Mouse (Mus musculus): ENCODE results near the gene Gm20388.

The Gm20388 gene

DNA sequence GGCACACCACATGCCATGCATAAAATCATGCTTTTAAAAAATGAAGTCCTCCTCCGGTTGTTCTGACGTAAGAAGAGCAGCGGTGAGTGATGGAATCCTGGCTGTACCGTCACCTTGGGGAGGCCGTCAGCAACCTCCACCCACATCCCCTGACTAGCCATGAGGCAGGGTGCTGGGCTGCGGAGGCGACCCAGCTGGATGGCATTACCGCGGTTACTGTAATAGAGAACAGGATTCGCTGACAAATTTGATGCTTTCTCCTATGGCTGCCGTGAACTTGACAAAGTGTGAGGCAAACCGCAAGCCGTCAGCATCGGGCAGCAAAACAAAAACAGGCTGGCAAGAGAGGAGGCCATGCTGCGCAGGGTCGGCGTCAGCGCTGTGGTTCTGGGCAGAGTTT, 1317.1 kb downstream of the Gm20388 start:
- DNase-seq = no peak

DNA sequence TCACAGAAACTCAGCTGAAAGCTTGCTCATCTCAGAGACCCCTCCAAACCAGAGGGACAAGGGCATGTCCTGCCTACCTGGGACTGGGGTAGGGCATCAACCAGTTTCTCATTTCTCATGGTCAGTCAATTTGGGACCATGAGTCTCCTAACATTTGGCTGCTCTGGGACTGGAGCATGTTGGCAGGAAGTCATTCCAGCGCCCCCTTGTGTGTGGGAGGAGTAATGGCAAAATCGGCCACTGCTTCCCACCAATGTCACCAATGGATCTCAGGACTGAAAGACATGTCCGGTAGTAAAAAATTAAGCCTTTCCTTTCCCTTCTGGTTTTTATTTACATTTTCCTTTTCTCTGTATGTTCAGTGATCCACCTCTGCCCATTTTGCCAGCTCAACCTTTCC, 1318.3 kb downstream of the Gm20388 start:
- DNase-seq = no peak

DNA sequence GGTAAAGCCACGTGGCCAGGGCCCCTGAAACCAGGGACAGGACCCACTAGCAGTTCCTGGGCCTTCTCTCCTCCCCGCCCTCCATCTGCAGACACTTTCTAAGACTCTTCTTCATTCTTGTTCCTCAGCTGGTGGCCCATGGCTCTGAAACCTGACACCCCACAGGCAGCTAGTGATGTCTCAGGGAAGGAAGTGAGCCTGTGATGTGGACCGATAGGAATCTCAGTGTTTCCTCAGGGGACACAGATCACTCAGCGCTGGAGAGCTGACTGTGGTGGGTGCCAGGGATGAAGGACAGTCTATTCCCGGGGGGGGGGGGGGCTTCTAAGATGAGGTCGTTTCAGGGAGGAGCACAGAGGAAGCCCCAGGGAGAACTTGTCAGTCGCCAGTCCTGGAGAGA, 1318.9 kb downstream of the Gm20388 start:
- no peak for DNase-seq

DNA sequence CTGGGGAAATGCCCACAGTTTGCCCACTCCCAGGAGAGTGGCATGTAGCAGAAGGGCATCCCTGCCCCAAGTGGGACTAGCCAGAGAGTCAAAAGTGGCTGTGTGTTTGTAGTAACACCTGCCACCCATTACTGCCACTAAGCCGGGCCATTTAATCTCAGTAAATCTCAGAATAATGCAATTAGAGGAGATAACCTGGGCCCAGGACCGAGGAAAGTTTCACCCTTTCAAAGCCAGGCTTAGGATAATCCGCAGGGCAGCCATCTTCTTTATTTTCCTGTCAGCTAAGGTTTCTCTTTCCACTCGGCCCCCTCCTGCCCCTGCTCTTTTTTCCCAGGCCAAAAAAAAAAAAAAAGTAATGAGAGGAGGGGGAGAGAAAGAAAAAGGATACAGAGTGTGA, 1322.6 kb downstream of the Gm20388 start:
- no peak for DNase-seq

DNA sequence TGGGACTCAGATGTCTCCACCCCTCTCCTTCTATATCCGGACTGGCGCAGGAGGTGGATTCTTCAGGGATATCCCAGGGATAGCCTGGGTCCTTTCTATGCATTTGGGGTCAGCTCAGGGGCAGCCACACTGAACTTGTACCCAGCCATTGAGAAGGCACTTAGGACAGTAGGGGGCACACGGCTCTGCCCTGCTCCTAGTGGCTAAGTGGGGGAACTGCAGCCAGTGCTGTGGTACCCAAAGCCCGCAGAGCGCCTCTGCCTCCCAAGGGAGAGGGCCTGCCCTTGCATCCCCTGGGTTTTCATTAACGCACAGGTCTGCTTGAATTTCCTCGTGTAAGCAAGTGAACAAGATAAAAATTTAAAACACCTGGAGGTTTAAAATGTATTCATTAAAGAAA, 1324.3 kb downstream of the Gm20388 start:
- DNase-seq = no peak

DNA sequence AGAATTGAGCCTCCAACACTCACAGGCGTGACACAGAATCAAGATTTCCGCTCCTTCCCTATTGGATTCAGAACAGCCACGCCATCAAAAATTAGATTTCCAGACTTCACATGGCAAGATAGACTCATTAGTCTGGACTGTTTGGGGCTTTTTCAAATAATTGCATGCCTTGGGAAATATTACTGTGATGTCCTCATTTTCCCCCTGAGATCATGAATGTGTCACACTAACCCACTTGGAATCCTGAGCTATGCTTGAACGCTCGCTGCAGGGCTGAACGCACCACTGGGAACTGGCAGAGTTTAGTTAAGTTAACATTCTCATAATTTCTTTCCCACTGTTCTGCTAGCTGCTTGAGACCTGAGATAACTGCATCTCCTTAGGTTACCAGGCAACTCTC, 1329.0 kb downstream of the Gm20388 start:
- no peak for DNase-seq

DNA sequence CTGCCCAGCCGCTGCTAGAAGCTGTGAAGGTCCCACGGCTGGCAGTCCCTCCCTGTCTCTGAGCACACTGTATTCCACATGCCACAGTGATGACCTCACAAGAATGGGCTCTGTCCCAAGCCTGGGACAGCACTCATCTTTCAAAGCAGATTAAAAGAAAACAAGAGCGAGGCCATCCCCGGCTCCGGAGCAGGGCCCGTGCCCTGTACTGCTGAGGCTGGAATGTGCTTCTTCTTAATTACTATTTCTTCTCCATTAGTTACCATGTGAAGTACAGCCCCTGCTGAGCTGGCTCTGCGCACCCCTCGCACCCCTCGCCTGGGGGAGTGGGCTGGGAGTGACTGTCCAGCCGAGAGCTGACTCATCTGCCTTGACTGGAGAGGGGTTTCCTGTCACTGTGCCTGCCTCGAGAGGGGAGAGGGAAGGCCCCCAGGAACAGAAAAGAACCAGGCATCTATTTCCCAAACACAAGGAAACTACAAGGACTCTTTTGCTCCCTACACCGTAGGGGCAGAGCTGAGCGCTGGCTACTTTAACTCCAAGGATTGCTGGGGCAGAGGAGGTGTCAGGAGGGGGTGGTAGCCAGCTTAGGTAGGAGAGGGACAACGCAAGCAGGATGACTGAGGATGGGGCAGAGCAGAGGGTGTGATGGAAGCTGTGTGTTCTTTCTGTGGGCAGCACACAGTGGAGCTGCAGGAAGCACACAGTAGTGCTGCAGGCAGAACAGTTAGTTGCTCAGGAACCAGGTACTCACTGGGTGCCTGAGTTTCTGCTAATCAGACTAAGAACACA, 1331.3 kb downstream of the Gm20388 start:
- no peak for DNase-seq

DNA sequence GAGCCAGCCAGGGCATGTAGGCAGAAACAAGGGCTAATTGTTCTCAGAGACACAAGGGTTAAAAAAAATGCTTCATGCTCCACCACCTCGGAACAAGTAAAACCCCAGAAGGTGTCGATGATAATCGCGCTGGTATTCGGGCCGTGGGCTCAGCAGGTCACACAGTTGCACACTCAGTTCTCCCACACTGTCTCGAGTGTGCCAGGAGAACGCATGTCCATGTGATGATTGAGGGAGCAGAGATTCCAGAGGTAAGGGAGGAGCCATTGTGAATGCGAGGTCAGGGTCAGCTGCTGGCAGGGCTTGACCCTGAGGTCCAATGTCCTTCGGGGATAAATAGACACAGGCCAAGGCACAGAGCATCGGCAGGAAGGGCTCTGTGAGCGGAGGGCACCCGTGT, 1332.0 kb downstream of the Gm20388 start:
- DNase-seq = no peak

DNA sequence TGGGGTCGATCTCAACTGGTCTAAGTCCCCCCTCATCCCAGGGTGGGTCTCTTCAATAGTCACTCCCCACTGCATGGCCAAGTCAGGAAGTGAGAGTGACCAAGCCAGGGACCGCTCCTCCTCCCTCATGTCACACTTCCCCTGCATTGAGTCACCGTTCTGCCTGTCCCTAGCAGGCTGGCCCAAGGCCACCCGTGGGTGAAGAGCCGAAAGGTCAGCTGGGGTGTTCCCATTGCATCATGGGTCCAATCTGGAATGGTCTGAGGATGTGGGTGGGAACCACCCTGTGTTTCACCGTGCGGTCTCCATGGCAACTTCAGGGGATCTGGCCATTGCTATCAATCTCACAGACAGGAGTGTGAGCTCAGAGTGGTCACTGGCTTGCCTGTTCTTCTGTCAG, 1338.2 kb downstream of the Gm20388 start:
- no peak for DNase-seq

DNA sequence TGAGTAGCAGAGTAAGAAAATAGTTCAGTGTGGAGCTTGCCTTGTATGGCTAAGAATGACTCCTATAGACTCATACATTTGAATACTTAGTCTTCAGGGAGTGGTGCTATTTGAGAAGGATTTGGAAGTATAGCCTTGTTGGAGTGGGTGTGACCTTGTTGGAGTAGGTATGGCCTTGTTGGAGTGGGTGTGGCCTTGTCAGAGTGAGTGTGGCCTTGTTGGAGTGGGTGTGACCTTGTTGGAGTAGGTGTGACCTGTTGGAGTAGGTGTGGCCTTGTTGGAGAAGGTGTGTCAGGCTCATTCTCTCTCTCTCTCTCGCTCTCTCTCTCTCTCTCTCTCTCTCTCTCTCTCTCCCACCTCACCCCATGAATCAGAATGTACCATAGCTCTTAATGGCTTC, 1338.8 kb downstream of the Gm20388 start:
- no peak for DNase-seq

DNA sequence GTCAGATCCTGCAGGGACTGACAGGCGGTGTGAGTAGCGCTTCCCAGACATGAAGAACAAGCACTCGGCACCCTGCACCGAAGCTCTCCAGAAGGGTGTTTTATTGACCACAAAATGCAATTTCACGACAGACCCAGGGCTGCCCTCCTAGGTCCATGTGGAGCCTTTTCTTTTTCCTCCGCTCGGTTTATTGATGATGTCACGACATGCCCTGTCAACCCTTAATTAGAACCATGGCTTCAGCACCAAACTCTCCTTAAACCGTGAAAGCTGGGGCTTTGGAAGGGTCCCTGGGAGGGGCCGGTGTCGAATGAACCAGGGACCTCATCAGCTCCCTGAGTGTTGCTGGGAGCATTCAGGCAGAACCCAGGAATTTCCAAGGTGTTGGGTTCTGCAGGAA, 1340.4 kb downstream of the Gm20388 start:
- no peak for DNase-seq

DNA sequence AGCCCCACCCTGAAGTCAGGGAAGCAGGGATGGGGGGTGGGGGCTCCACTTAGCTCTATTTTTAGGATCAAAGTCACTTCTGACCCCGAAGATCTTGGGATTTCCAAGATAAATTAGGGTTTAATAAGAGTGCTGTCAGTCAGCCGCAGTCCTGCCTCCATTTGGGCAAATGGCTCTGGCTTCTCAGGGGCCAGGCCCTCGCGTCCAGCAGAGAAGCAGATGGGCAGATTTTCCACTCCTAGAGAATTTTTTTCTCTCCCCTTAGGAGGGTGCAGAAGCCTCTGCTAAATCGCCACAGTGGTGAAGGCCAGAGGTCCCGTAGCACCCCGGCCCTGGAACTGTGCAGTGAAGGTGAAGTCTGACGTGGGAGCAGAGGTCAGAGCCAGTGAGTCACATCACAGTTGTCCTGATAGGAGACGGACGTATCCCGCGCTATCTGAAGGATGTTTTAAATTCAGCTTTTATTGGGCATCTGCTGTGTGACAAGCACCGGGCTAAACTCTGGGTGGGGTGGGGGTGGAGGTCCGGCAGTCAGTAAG, 1345.2 kb downstream of the Gm20388 start:
- no peak for DNase-seq

DNA sequence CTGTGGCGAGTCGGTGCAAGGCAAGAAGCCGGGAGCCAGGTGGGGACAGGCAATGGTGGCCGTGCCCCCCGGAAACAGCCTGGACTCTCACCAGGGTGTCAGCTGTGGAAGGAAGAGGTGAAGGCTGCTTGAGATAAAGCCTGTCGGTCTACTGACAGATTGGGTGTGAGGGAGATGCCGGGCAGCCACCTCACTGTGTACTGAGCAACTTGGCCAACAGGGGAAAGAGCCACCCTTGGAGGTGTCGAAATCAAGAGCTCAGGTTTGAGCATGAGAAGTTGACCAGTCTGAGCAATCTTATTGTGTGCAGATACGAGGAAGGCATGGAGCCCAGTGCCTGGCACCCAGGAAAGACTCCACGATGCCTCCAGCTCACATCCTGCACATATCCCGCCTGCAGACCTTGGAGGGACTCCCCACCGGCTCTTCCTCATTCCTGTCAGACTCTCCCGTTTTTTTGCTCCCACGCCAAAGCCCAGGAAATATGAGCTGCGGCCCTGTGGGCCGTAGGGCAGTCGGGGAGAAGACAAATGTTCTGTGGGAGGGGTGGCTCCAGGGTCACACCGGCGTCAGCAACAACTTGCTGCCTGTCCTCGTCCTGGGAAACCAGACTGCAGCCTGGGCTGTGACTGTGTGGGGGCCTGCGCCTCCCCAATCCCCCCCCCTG, 1347.6 kb downstream of the Gm20388 start:
- no peak for DNase-seq

DNA sequence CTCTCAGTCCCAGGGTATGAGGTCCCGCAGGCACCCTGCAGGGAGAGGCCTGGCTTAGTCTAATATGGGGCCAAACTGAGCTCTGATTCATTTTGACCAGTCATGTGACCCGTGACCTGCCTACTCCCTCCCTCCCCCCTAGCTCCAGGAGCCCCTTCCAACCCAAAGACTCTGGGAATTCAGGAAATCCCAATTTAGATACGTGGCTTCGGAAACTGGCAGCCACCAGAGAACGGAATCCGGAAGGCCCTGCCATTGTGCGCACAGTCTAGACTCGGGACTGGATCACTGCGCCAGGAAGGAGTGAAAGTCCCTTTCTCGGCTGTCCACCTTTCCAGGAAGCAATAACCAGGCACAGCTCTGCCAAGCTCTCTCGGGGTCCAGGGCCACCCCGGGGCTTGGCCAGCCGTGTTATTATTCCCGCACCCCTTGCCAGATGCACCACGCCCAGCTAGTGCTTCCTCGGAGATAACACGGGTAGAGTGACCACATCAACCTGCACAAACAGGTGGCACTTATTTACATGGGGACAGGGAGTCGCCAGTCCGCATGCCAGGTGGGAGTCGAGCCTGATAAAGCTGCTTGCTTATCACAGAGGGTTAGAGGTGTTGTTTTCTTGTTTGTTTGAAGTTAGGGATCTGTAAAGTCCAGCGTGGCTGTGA, 1352.2 kb downstream of the Gm20388 start:
- no peak for DNase-seq

DNA sequence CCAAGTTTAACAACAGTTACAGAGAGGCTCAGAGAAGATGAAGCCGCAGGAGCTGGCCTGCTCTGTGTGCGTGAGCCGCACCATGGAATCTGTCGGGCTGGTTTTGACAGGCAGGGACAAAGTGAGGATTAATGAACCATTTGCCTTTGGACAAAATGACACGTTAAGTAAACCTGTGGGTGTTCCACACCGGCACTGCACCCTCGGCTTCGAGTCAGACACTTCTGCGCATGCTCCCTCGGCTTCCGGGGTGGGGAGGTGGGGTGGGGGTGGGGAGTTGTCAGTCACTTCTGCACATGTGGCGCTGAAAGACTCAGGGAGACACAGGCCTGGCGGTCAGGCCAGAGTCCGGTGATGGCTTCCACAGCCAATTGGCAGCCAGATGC, 1352.7 kb downstream of the Gm20388 start:
- DNase-seq = no peak

DNA sequence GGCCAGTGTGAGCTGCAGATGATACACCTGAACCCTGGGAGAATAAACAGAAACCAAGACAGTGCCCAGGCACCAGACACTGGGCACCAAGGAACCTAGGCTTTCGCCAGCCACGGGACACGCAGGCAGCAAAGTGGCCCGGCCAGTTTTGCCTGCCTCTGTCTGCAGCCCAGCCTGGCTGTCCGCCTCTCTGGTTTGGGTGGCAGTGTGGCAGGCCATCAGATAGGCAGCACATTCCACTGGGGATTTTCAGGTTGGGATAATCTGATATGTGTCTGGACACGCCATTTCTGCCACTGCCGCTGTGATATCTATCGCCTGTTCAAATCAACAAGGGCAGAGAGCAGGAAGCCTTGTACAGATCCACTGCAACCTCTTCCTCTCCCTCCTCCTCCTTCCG, 1353.6 kb downstream of the Gm20388 start:
- DNase-seq = no peak

DNA sequence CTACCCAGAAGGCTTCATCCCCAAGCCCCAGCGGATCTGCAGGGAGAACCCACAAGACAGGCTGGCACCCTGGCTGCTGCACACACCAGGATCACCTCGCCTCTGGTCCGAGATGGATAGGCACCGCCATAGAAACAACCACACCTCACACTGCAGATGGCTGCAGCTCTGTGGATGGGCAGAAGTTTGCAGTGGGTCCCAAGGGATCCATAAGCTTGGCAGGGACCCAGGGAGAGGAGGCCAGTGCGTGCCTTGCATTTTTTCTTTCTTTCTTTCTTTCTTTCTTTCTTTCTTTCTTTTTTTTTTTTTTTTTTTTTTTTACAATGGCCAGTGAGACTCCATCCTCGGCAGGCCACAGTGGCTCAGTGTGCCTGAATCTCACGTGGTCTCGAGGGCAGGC, 1360.9 kb downstream of the Gm20388 start:
- no peak for DNase-seq

DNA sequence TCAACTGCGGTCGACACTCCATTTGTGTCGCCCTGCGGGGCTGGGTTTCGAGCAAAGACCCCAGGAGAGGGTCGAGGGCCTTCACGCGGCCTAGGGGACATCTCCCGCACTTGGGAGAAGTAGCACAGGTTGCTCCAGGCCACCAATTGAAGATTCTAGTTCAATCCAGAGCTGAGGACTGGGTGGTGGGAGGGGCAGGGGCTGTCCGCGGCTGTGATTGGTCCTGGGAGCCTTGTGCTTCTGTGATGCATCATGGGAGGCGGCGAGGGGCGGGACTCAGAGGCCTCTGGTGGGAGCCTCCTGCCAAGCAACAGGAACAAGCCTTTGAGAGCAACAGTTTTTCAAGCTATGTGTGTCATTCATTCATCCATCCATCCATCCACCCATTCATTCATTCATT, 1362.6 kb downstream of the Gm20388 start:
- DNase-seq = no peak

DNA sequence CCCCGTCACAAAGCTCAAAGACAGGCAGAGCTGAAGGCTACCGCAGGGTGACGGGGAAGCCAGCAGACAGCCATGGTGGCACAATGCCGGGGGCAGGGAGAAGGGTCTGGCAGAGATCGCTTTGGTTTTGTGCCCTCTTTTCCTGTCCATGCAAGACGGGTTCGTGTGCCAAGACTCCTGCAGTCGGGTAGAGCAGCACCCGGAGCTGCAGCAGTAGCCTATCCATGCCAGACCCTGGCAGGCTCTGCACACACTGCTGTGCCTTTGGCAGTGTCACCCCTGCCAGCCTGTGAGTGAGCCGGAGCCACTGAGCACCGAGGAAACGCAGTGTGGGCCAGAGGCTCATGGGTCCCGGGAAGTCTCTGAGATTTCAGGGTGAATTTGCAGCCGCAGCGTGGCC, 1363.0 kb downstream of the Gm20388 start:
- DNase-seq = peak; percentile 83

DNA sequence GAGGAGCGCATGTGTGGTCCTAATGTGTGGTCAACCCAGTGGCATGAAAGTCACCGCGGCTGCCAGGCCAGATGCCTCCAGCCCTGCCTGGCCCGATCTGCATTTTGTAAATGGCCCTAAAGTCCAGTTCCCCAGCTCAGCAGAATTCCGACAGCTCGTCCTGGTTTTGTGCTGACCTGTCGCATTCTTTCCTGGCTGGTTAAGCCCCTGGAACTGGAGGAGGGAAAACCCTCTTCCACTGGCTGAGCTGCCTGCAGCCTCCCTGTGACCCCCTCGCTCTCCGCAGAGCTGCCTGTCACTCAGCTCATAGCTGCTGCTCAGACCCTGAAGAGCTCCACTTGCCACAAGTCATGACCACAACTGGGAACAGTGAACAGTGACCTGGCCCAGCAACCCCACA, 1369.8 kb downstream of the Gm20388 start:
- no peak for DNase-seq

DNA sequence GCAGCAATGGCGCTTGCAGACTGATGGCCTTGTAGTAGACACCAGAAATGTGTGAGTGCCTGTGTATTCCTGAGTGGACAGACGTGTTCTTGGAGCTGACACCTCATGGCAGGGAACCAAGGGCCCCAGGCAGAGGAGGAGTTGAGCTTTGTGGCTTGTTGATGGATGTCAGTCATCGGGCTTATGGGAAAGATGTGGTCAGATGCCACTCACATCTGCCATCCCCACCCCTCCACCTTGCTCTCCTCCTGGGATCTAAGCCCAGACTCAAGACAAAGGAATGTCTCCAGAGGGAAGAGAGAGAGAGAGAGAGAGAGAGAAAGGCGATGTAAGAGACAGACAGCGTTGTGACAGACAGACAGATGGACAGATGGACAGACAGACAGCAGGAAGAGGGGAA, 1378.7 kb downstream of the Gm20388 start:
- DNase-seq = no peak

DNA sequence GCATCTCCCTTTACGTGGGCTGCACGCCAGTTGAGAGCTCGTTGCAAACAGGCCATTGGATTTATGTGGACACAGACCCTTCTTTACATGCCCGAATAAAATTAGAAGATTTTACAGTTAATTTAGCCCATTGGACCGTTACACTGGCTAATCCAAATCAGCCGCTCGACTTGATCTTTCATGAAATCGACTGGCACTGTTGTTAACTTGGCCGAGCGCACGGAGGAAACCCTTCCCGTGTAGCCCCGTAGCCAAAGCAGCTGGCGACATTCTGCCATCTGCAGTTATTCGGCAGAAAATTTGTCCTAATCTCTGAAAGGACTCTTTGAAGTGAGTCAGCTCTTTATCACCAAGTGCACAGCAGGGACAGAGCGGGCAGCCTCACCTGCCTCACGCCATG, 1379.9 kb downstream of the Gm20388 start:
- no peak for DNase-seq

DNA sequence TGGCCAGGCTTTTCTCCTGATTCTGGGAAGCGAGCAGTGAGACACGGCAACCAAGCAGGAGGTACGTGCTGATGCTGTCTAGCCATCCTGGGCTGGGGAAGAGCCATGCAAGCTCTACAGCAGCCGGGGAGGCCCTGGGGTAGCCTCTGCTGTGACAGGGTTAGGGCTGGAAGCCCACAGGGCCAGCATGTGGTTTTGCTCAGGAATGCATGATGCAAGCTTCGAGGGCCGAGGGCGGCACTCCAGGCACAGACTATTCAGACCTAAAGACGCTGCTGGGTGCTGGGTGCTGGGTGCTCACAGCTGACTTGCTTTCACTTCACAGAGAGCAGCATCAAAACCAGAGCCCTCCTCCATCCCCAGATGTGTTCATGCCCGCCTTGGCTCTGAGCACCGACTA, 1382.8 kb downstream of the Gm20388 start:
- no peak for DNase-seq
